Mouse (Mus musculus) adrenal gland, adult 8-10 months (tissue): Measurements from ENCODE around the gene Mylk2. TPM values are rescaled to one million over a fixed set of nuclear protein-coding genes. Genes with fewer than 3 reads are reported as not detected.

ENCODE experiments used
- DNase-seq: peaks from one replicate; pipeline ENCODE4 v3.0.0; 2022
- microRNA-seq, 2 experiments: library from miRNA; unstranded; fragments of <30 nt; microRNA quantifications; one replicate each; pipeline ENCODE4 v1.2.0; 2022
- total RNA-seq, 4 experiments: library from RNA; stranded (reverse); gene quantifications; 2 replicates each; pipeline ENCODE4 v1.2.4; 2022

Mylk2 gene
- total RNA-seq, 4 experiments from 2014 or later, result 0.10 TPM; not detected in 3

DNA sequence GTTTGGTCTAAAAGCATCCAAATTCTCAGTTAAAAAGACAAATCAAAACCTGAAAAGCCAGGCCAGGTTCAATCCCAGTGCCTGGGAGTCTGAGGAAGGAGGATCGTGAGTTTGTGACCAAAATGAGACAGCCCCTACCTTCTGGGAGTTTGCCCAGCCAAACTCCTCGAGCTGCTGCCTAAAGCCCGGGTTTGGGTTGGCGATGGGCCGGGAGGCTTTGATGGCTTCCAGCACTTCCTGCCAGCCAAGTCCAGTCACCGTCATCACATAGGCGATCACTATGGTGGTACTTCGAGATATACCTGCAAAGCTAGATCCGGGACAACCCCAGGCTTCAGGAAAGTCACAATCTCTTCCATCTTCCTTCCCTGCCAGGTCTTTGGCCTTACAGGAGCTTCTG is 32.9 kb downstream of the Mylk2 start:
- no peak for DNase-seq

DNA sequence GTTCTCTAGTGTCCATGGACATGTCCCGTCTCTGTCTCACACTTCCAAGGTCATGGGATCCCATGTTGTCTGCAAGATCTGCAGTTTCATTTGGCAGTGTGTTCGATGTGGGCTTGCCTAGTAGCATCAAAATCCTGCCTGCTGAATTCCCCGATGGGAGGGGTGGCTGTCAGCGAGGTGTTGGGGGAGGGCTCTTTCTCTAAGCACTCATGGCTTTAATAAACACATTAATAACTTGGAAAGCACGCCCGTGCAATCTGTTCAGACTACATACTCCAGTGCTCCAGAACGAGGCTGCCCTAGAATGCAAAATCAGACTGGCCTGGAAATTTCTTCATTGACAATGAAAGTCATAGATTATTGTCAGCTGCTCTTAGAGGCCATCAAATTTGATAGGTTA is 35.9 kb downstream of the Mylk2 start:
- no peak for DNase-seq

DNA sequence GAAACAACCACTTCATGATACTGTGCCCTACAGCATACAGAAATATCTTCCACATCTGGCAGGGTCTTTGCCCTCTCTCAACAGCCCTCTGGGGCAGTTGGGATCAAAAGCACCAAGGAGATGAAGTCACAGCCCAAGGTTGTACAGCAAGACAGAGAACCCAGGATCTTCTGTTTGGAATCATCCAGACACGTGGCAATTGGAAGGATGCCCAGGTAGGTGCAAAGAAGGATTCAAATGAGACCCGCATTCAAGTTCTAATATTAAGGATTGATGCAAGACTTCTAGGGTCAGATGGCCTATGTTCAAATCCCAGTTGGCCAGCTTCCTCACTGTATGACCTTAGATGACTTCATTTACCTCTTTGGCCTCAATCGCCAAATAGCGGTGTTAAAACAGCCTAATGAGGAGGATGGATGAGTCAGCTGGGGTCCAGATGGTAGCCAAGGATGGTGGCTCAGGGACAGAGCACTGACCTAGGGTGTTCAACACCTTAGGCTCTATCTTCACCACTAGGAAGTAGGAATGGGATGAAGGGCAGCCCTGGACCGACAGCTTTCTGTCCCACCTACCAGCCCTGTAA is 37.4 kb downstream of the Mylk2 start:
- no peak for DNase-seq

DNA sequence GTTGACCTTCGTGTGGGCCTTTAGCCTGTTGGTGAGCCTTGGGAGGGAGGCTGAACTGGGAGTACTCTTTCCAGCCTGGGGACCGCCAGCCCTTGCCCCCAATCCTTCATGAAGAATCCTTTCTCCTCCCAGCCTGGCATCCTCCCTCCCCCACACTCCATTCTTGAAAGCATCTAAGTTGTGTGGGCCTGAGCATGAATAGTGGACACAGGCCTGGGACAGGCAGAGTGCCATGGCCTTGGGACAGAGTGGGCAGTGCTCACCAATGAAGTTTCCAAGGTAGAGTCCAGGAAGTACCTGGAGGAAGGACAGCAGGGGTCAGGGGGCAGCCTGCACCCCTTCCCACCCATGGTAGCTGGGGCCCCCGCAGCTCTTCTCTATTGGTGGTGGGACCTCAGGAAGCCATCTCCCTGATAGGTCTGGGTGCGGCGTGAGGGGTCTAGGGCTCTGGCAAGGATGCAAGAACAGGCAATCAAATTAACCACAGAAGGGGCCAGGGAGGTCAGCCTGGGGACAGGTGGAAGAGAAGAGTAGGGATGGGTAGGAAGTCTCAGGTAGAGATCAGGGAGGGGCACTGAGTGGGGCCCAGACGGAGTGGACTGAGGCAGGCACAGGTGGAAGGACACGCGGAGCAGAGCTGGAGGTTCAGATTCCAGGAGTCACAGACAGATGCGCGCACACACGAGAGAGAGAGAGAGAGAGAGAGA is 39.4 kb downstream of the Mylk2 start:
- no peak for DNase-seq

GRCm38 (mm10) chr2:152951065-152951849 is 40.1 kb downstream of the Mylk2 start, which contains the start of gene Dusp15:
Gene Dusp15, minus strand, starts transcription at chr2:152951698.
- no peak for DNase-seq

DNA sequence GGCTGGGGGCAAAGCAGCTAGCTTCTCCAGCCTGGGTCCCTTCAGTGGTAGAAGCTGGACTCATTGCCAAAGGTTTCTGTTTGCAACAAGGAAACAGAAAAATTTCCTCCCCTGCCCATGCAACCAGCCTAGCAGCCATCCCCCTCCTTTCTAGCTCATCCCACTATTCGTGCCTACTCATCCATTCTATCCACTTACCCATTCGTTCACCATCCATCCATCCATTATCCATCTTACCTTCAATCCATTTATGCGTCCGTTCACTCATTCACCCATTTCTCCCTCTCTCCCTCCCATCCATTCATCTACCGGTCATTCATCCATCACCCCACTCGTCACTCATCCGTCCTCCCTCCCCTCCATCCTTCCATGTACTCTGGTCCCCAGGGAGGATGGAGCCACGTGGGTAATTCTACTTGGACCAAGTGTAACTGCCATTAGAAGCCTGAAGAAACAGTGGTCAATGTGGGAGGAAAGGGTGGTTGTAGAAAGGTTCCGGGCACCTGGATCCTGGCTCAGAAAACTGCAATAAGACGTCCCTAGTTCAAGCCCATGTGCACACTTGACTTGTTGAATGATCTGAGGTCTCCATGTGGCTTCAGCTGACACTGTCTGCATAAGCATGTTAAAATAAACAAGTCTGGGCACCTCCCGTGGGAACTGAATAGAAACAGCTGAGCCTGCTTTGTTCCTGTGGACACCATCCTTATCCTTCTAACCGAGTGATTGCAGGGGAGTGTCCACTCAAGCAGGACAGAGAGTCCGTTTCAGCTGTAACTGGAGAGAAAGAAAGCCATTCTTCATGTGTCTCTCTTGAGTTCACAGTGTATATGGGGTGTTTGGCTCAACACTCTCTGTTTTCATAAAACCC is 40.9 kb downstream of the Mylk2 start:
- no peak for DNase-seq

DNA sequence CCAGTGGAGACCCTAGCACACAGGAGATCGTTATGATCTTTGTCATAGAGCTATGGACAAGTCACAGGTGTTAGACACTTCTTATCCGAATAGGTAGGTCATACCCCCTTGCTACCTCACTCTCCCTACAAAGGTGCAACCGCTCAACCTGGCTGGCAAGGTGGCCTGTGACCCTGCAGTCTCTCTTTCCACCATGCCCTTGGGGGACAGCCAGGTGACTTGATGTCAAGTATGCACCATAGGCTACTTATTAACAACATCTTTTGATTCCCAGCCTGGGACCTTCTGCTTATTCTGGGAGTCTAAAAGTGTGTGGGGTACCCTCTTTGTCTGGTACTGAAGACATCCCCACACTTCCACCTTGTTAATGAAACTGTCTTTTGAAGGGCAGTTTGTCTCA is 47.0 kb downstream of the Mylk2 start:
- DNase-seq, result no peak

DNA sequence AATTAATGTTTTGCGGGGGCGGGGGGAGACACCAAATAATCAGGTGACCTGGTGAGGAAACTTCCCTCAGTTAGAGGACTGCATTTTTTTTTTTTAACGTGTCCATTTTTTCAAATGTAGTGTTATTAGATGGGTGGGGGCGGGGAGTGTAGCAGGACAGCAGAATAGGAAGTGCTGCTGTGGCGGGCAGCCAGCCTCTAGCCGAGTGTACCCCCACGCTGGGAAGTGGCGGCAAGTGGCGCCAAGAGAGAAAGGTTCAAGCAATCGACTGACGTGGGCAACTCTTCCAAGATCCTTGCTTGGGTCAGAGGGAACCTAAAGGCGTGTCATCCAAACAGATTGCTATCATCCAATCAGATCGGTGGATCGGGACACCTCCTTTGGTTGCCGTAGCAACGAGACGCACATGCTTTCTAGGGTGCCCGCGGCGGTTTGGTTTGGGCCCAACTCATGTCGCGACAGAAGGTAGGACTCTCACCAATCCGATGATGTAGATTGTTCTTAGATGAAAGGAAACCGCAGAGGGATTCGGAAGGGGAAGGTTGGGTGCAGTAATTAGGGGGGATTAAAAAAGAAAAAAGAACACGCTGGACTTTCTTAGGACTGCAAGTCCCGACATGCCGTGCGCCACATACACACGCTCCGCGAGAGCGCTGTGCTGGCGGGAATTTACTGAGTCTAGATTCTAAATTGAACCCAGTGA is 51.1 kb downstream of the Mylk2 start, which contains the start of gene Ttll9:
TSS of gene Ttll9 (plus strand) at position 395 of the 703 bp plus-strand sequence.
- peak; percentile 75 for DNase-seq

DNA sequence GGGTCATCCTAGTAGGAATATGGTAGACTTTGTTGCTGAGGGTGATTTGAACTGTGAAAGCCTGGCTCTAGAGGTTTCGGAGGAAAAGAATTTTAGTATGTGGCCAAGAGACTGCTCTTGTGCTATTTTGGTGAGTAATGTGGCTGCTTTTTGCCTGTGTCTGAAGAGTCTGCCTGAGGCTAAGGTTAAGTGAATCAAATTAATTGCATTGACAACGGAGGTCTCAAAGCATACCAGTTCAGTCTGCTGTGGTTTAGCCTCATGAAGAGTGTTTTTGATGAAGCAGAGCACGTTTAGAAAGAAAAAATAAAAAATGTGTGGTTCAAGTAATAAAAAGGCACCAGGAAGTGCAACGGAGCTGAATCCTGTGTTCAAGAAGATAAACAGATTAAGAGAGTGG is 54.4 kb downstream of the Mylk2 start:
- no peak for DNase-seq

Small RNA genes within 50 kb of the gene (microRNA-seq; reads per million reads assigned to microRNA genes)
- 0 reads per million in 2 experiments for gene Mir5622

Other genes with a start within 250 kb of the Mylk2 start
- gene H13, start 241.9 kb upstream of the Mylk2 start, total RNA-seq, result 100 to 1,000 TPM; 162 to 222 (median 201) TPM
- 10 to 100 TPM; 28.1 to 32.3 (median 29.7) TPM for gene Mcts2, start 224.3 kb upstream of the Mylk2 start, total RNA-seq
- gene Id1, start 175.1 kb upstream of the Mylk2 start, total RNA-seq, result 10 to 100 TPM; 38.9 to 74.3 (median 55.1) TPM
- gene Cox4i2, start 157.2 kb upstream of the Mylk2 start, total RNA-seq, result 1 to 10 TPM; 1.3 to 4.4 (median 2.7) TPM
- 10 to 100 TPM; 58.5 to 74.6 (median 72.0) TPM for gene Bcl2l1, start 79.6 kb upstream of the Mylk2 start, total RNA-seq
- gene Tpx2, start 63.4 kb upstream of the Mylk2 start, total RNA-seq, result 1 to 10 TPM; 1.9 to 2.1 (median 1.9) TPM
- 1 to 10 TPM; 2.0 to 3.5 (median 2.2) TPM for gene Foxs1, start 21.9 kb downstream of the Mylk2 start, total RNA-seq
- gene Dusp15, start 40.3 kb downstream of the Mylk2 start, total RNA-seq, result 1 to 10 TPM; 4.4 to 10.0 (median 5.6) TPM
- under 1 TPM; 0.42 to 0.83 (median 0.46) TPM for gene Ttll9, start 51.1 kb downstream of the Mylk2 start, total RNA-seq
- 100 to 1,000 TPM; 207 to 252 (median 221) TPM for gene Pdrg1, start 104.1 kb downstream of the Mylk2 start, total RNA-seq
- gene Xkr7, start 120.5 kb downstream of the Mylk2 start, total RNA-seq, result 1 to 10 TPM; 1.2 to 2.3 (median 1.7) TPM
- gene Ccm2l, start 154.6 kb downstream of the Mylk2 start, total RNA-seq, result 10 to 100 TPM in 3 of 4 experiments, 1 to 10 TPM in 1; 9.0 to 19.5 (median 14.7) TPM
- 1 to 10 TPM; 3.3 to 5.5 (median 4.5) TPM for gene Hck, start 197.1 kb downstream of the Mylk2 start, total RNA-seq
- 100 to 1,000 TPM in 3 of 4 experiments, 10 to 100 TPM in 1; 96.3 to 115 (median 112) TPM for gene Tm9sf4, start 250.0 kb downstream of the Mylk2 start, total RNA-seq